Mouse (Mus musculus) 3134 (cell line): ENCODE results near the gene Tlcd2.

ENCODE experiments used
- DNase-seq: peaks from one replicate; pipeline ENCODE4 v3.0.0-alpha.2; 2011; ENCODE audit warnings: low spot score; ENCODE audit not compliant: insufficient read length; ENCODE audit errors: extremely low read depth

Tlcd2 gene

DNA sequence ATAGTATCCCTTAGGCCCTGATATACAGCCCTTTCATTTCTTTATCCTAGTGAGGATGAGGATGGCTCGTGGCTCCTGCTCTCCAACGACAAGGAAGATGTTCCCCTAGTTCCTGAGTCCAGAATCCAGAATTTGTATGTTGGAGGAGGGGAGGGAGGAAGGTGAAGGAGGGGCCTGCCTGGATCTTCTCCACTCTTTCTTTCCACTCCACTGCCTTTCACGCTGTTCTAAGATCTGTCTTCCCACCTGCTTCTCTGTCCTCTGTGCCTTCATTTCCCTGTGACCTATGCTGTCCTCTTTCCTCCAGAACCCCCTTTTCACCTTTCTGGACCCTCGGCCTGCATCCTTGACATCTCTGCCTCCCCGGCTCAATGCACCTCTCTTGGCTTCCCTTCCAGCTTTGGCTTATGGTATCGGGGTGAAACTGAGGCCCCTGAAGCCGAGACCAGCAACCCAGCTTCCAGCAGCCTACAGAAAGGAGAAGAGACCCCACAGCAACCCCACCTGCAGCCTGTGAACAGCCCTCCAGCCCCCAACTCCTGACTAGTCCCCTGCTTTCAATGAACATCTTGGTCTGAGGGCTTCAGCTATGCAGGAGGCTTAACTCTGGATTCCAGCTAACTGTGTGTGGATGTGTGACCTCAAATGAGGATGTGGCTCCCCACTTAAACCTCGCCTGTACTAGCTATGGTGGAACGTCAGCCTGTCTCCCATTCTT lies 50.9 kb downstream of the Tlcd2 start:
- no peak for DNase-seq

DNA sequence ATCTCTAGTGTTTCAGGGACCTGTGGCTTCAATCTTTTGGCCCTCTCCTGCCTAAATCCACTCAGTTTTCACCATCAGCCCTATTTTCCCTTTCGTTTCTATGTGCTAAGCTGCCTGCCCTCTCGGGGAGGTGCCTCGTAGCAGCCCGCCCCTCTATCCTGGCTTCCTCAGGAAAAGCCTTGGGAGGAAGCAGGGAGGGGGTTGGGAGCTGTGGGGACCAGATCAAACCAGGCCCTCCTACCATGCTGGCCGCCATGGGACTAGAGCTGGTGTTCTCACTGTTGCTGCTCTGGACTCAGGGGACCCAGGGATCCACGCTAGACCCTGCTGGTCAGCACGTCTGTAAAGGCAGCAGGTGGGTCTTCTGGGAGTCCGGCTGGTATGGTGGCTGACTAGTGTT lies 51.8 kb downstream of the Tlcd2 start, which contains the start of gene Scarf1:
Scarf1 (plus strand) TSS at position 205 of the 400 bp plus-strand sequence.
- no peak for DNase-seq

DNA sequence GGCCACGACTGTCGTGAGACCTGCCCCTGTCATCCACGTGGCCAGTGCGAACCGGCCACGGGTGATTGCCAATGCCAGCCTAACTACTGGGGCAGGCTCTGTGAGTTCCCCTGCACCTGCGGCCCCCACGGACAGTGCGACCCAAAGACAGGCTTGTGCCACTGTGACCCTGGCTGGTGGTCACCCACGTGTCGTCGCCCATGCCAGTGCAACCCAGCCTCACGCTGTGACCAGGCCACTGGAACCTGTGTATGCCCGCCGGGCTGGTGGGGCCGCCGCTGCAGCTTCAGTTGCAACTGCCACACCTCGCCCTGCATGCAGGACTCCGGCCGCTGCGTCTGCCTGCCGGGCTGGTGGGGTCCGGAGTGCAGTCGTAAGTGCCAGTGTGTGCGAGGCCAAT lies 53.7 kb downstream of the Tlcd2 start:
- no peak for DNase-seq

DNA sequence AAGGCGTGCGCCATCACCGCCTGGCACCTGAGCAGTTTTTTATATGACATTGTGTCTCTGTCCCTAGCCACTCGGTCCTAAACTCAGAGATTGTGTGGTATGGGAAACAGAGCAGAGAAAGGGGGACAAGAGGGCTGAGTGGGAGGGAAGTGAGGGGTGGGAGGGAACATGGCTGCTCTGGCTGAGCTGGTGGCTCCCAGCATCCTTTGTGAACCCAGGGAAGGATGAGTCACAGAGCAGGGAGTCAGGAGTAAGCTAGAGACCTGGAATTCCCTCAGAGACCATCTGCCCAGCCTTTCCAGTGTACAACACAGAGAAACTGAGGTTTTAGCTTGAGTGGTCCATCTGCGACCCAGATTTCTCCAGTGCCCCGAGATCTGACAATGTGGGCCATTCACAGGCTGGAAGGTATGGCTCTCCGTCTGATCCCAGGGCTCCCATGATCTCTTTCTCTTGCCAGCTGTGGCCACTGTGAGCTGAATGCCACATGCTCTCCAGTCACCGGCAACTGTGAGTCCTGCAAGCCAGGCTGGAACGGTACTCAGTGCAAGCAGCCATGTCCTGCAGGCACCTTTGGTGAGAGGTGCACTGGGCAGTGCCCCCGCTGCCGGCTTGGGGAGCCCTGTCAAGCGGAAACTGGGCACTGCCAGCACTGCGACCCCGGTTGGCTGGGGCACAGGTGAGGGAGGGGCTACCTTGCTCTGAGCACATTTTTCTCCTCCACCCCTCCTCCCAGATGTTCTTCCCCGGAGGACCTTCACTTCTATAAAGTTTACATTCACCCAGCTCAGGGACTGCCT lies 58.5 kb downstream of the Tlcd2 start:
- DNase-seq, result no peak
